Mouse (Mus musculus) forebrain, embryonic 13.5 days (tissue): ENCODE results near the gene Gm14443. TPM values are rescaled to one million over a fixed set of nuclear protein-coding genes. Genes with fewer than 3 reads are reported as not detected.
"Not testable (repeated sequence)": the region's sequence is repeated elsewhere in the genome, so short reads cannot be mapped to it uniquely, and the experiment has no call there.

Source experiments
- ATAC-seq: fragments of 200-750 bp; cut with Nextera tagmentation; 2 replicates; pipeline ENCODE4 v1.8.0; 2017
- H3K27ac ChIP-seq: fragments of 300-500 bp; sonication (generic); 2 replicates; pipeline ENCODE4 v1.5.1; 2015; ENCODE audit warnings: inconsistent platforms, mild to moderate bottlenecking, moderate library complexity
- H3K27me3 ChIP-seq: fragments of 300-500 bp; sonication (generic); 2 replicates; pipeline ENCODE4 v1.6.1; 2015; ENCODE audit warnings: mild to moderate bottlenecking, inconsistent platforms
- H3K36me3 ChIP-seq: fragments of 300-500 bp; sonication (generic); 2 replicates; pipeline ENCODE4 v1.6.1; 2015; ENCODE audit warnings: mild to moderate bottlenecking, inconsistent platforms; ENCODE audit not compliant: poor library complexity, severe bottlenecking
- H3K4me1 ChIP-seq: fragments of 300-500 bp; sonication (generic); 2 replicates; pipeline ENCODE4 v1.6.1; 2015; ENCODE audit warnings: inconsistent platforms
- H3K4me2 ChIP-seq: fragments of 300-500 bp; sonication (generic); 2 replicates; pipeline ENCODE4 v1.6.1; 2015; ENCODE audit warnings: inconsistent platforms, mild to moderate bottlenecking, moderate library complexity
- H3K4me3 ChIP-seq: fragments of 300-500 bp; sonication (generic); 2 replicates; pipeline ENCODE4 v1.5.1; 2015; ENCODE audit warnings: mild to moderate bottlenecking, inconsistent platforms
- H3K9ac ChIP-seq: fragments of 300-500 bp; sonication (generic); 2 replicates; pipeline ENCODE4 v1.6.1; 2015; ENCODE audit warnings: mild to moderate bottlenecking, inconsistent platforms
- H3K9me3 ChIP-seq: fragments of 300-500 bp; sonication (generic); replicated peaks from 2 replicates; pipeline ENCODE4 v1.6.1; 2016; ENCODE audit warnings: inconsistent platforms
- WGBS: fragments of 180-500 bp; shearing (Covaris S2); methylation state at CpG from one replicate; pipeline ENCODE4 v1.1.7; 2015; 5-methylcytosine and 5-hydroxymethylcytosine counted together
- polyA plus RNA-seq: library from polyadenylated mRNA; unstranded; fragments of >200 nt; fragmentation: Nextera tagmentation; extraction: Ambion mirVana; gene quantifications from 2 replicates; pipeline ENCODE4 v1.2.1, GENCODE M21; 2015

Gene Gm14443
- 0.88 and 1.1 TPM in 2 replicates for polyA plus RNA-seq

DNA sequence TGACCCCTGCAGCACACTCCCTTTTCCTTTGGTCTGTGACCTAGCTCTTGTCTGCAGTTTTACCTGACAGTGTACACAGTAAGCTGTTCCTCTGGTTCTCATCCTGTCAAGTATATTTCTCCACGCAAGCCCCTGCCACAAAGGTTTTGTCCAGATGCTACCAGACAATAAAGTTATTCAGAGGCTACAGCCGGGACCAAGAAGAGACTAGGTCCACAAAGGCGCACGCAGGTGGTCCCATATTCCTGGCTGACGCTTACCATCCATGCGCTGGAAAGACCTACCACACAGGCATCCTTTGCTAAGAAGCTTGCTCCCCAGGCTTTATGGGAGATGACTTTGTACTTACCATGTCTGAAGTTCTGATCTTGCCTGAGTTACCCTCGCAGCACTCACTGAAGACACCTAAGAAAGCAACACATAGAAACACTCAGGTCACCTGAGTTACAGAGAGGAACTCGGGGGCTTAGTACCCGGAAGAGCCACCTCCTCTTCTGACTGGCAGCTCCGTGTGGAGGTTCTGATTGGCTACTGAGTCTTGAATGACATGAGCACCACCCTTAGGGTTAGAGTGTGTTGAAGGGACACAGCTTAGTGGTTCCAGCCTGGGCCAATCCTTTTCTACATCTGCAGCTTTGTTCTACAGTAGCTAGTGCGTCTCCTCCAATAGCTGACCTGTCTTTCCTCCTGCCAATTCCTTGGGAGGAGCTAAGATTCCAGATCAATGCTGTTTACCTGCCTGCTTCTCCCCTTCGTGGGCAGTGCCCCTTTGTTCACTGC lies at the start of gene Gm14443:
TSS of gene Gm14443 (minus strand) at position 471 of the 780 bp plus-strand sequence.
- H3K27me3 ChIP-seq, H3K9me3 ChIP-seq, ATAC-seq: not testable (repeated sequence)

GRCm38 (mm10) chr2:175206732-175207131 lies 31.1 kb upstream of the Gm14443 start, which contains the start of gene Gm14391:
Gene Gm14391 (minus strand): TSS chr2:175206917.
- whole genome bisulfite sequencing = no CpG with 5 or more reads among the region's 7 CpGs
- H3K9ac ChIP-seq, H3K27me3 ChIP-seq, H3K4me1 ChIP-seq, ATAC-seq, H3K4me3 ChIP-seq, H3K36me3 ChIP-seq, H3K4me2 ChIP-seq, H3K9me3 ChIP-seq, H3K27ac ChIP-seq: not testable (repeated sequence)

More for the DNA sequence above, at the start of gene Gm14443:
- H3K27ac ChIP-seq, H3K4me3 ChIP-seq, H3K4me2 ChIP-seq, H3K4me1 ChIP-seq, H3K36me3 ChIP-seq, H3K9ac ChIP-seq: not testable (repeated sequence)
- WGBS = 83% methylated on average over 12 of the region's 12 CpGs

GRCm38 (mm10) chr2:175179008-175179407 lies 3.3 kb upstream of the Gm14443 start:
- H3K27me3 ChIP-seq, ATAC-seq, H3K9me3 ChIP-seq, H3K36me3 ChIP-seq, H3K27ac ChIP-seq, H3K9ac ChIP-seq, H3K4me3 ChIP-seq, H3K4me1 ChIP-seq, H3K4me2 ChIP-seq: not testable (repeated sequence)
- 59% methylated on average over 1 of the region's 1 CpGs for WGBS

DNA sequence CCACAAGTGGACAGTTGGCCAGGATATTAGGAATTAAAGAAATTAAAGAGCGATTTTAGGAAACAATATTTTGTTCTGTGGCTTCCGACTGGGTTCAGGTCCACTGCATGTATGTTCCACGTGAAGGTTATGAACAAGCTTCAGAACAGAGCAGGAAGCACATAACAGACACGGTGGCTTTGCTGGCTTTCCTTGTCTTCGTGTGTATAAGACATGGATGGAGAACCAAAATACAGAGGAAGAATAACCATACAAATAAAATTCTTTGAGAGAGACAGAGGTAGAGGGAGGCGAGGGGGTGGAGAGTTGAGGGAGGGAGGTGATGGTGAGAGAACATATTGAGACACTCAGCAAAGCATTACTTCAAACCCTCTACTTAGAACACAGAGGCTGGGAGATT lies 641 bp upstream of the Gm14443 start:
- WGBS = 87% methylated on average over 6 of the region's 6 CpGs
- no peak overlapping the region for H3K4me3 ChIP-seq
- no peak overlapping the region for H3K9ac ChIP-seq
- H3K4me2 ChIP-seq = no peak overlapping the region
- ATAC-seq = no peak
- no peak overlapping the region for H3K27ac ChIP-seq
- no peaks in the 10 kb centered on the region for H3K36me3 ChIP-seq
- no peaks in the 10 kb centered on the region for H3K4me1 ChIP-seq
- no peaks in the 10 kb centered on the region for H3K27me3 ChIP-seq
- H3K9me3 ChIP-seq = no peaks in the 10 kb centered on the region

DNA sequence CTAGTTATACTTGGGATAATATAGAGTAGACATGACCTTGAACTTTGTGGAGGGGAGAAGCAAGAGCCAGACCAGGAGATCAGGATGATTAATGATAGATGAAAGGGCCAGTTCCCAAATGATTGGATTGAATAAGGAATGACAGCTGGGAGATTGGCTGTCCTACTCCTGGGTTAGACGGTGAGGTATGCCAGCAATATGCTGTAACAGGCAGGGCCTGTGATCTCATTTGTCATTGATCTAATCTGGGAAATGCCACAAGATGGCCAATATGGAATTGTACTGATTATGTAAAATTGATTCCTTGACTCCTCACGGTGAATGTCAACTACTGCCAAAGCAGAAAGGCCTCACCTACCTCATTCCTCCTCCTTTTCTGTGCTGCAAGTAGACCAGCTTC lies 1.6 kb downstream of the Gm14443 start:
- H3K9me3 ChIP-seq, H3K4me2 ChIP-seq, H3K27me3 ChIP-seq, H3K36me3 ChIP-seq, ATAC-seq, H3K27ac ChIP-seq, H3K4me3 ChIP-seq, H3K9ac ChIP-seq, H3K4me1 ChIP-seq: not testable (repeated sequence)
- WGBS = 89% methylated on average over 2 of the region's 2 CpGs

- H3K9ac ChIP-seq, H3K4me1 ChIP-seq, ATAC-seq, H3K27ac ChIP-seq, H3K4me2 ChIP-seq, H3K36me3 ChIP-seq, H3K27me3 ChIP-seq, H3K4me3 ChIP-seq, H3K9me3 ChIP-seq: not testable (repeated sequence)
- 88% methylated on average over 3 of the region's 3 CpGs for WGBS
Measured at GRCm38 (mm10) chr2:175172906-175173595, 2.6 kb downstream of the Gm14443 start.

- H3K36me3 ChIP-seq = no peaks in the 10 kb centered on the region
- H3K27me3 ChIP-seq = no peaks in the 10 kb centered on the region
- no peak overlapping the region for H3K9ac ChIP-seq
- H3K4me1 ChIP-seq = no peaks in the 10 kb centered on the region
- WGBS = 87% methylated on average over 3 of the region's 3 CpGs
- no peaks in the 10 kb centered on the region; the same call in 1 of the 2 replicates for H3K9me3 ChIP-seq
- H3K4me2 ChIP-seq = no peak overlapping the region
- no peak overlapping the region for H3K27ac ChIP-seq
- no peak for ATAC-seq
- no peak overlapping the region for H3K4me3 ChIP-seq
Measured at GRCm38 (mm10) chr2:175172123-175172522, 3.5 kb downstream of the Gm14443 start.

GRCm38 (mm10) chr2:175166870-175167269 lies 8.8 kb downstream of the Gm14443 start:
- H3K9ac ChIP-seq, H3K27ac ChIP-seq, H3K4me3 ChIP-seq, H3K4me1 ChIP-seq, ATAC-seq, H3K36me3 ChIP-seq, H3K27me3 ChIP-seq, H3K4me2 ChIP-seq, H3K9me3 ChIP-seq: not testable (repeated sequence)
- WGBS = 86% methylated on average over 2 of the region's 2 CpGs

DNA sequence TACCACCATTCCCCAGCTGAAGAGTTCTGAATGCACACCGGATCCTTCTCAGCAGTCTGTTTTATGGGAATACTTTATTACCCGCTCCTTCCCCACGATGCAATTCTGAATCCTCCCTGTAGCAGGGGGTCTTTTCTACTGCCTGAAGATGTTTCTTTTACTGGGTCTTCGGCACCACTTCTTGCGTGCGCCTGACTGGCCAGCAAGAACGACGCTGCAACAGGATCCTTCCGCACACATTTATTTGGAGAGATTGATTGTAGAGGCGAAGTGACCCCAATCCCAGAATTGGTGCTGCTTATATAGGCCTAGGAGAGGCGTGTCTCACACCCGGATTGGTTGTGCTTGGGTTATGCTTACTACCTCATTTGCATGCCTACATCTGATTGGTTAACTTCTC lies 10.6 kb downstream of the Gm14443 start:
- H3K9ac ChIP-seq, H3K27ac ChIP-seq, H3K9me3 ChIP-seq, H3K4me2 ChIP-seq, H3K36me3 ChIP-seq, H3K4me3 ChIP-seq, ATAC-seq, H3K4me1 ChIP-seq, H3K27me3 ChIP-seq: not testable (repeated sequence)
- 94% methylated on average over 12 of the region's 12 CpGs for WGBS

DNA sequence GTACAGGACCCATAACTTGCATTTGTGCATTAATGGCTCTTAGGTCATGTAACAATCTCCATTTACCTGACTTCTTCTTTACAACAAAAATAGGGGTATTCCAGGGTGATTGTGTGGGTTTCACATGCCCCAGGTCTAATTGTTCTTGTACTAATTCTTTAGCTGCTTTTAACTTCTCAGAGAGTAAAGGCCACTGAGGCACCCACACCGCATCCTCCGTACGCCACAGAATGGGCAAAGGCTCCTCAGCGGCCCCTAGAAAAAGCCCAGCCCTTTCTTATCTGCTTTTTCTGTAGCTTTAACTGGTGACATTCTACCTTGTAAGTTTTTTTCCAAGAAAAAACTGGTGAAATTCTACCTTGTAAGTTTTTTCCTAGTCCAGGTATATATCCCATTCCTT lies 14.2 kb downstream of the Gm14443 start:
- ATAC-seq, H3K4me1 ChIP-seq: not testable (repeated sequence)
- 91% methylated on average over 4 of the region's 4 CpGs for WGBS

GRCm38 (mm10) chr2:175158642-175159041 lies 17.0 kb downstream of the Gm14443 start:
- 91% methylated on average over 3 of the region's 3 CpGs for WGBS
- H3K4me3 ChIP-seq = no peak overlapping the region
- no peak overlapping the region for H3K4me2 ChIP-seq
- H3K36me3 ChIP-seq = no peaks in the 10 kb centered on the region
- no peaks in the 10 kb centered on the region for H3K4me1 ChIP-seq
- H3K27ac ChIP-seq = no peak overlapping the region
- no peak for ATAC-seq
- H3K9ac ChIP-seq = no peak overlapping the region
- peaks cover 12% of the 10 kb centered on the region for H3K9me3 ChIP-seq
- no peaks in the 10 kb centered on the region for H3K27me3 ChIP-seq

More for the DNA sequence above, 14.2 kb downstream of the Gm14443 start:
- not testable (repeated sequence) for H3K27me3 ChIP-seq, H3K9ac ChIP-seq, H3K4me3 ChIP-seq, H3K4me2 ChIP-seq, H3K27ac ChIP-seq, H3K36me3 ChIP-seq
- H3K9me3 ChIP-seq = peaks cover 12% of the 10 kb centered on the region

- H3K27ac ChIP-seq = no peak overlapping the region
- 93% methylated on average over 13 of the region's 13 CpGs for WGBS
- H3K4me3 ChIP-seq = no peak overlapping the region
- H3K9ac ChIP-seq = no peak overlapping the region
- no peaks in the 10 kb centered on the region for H3K36me3 ChIP-seq
- ATAC-seq = no peak
- H3K4me1 ChIP-seq = no peaks in the 10 kb centered on the region
- H3K9me3 ChIP-seq = peaks cover 12% of the 10 kb centered on the region
- no peaks in the 10 kb centered on the region for H3K27me3 ChIP-seq
- no peak overlapping the region for H3K4me2 ChIP-seq
Measured at GRCm38 (mm10) chr2:175156696-175157095, 19.0 kb downstream of the Gm14443 start.
